Mouse (Mus musculus): ENCODE results near the gene Acyp2.

- TF ChIP-seq CTCF (IDR thresholded peaks at IDR 0.05; ENCODE audit: low read depth, low read length): no peak
- no peak for TF ChIP-seq POLR2A (IDR thresholded peaks at IDR 0.05; ENCODE audit: borderline replicate concordance, low read depth, low read length)
Measured at GRCm38 (mm10) chr11:30560215-30560614, 89.2 kb downstream of the Acyp2 start.

All from bone marrow macrophage, adult 2 months (primary cell).